Mouse (Mus musculus) embryonic facial prominence, embryonic 13.5 days (tissue): ENCODE measurements around the gene Ifi204. TPM values are rescaled to one million over a fixed set of nuclear protein-coding genes. Genes with fewer than 3 reads are reported as not detected.
"Not testable (repeated sequence)": the region's sequence is repeated elsewhere in the genome, so short reads cannot be mapped to it uniquely, and the experiment has no call there.

Source experiments
- ATAC-seq: fragments of 200-750 bp; cut with Nextera tagmentation; 2 replicates; pipeline ENCODE4 v1.8.0; 2017; ENCODE audit warnings: low read depth; ENCODE audit not compliant: insufficient number of reproducible peaks, insufficient read depth, low FRiP score, low TSS enrichment
- H3K27ac ChIP-seq: fragments of 300-500 bp; sonication (generic); 2 replicates; pipeline ENCODE4 v1.5.1; 2015; ENCODE audit warnings: moderate library complexity, mild to moderate bottlenecking, inconsistent platforms
- H3K27me3 ChIP-seq: fragments of 300-500 bp; sonication (generic); 2 replicates; pipeline ENCODE4 v1.6.1; 2015; ENCODE audit warnings: mild to moderate bottlenecking, inconsistent platforms
- H3K36me3 ChIP-seq: fragments of 300-500 bp; sonication (generic); 2 replicates; pipeline ENCODE4 v1.6.1; 2015; ENCODE audit warnings: mild to moderate bottlenecking, inconsistent platforms
- H3K4me1 ChIP-seq: fragments of 300-500 bp; sonication (generic); 2 replicates; pipeline ENCODE4 v1.6.1; 2015; ENCODE audit warnings: inconsistent platforms
- H3K4me2 ChIP-seq: fragments of 300-500 bp; sonication (generic); 2 replicates; pipeline ENCODE4 v1.6.1; 2015; ENCODE audit warnings: moderate library complexity, mild to moderate bottlenecking, inconsistent platforms
- H3K4me3 ChIP-seq: fragments of 300-500 bp; sonication (generic); 2 replicates; pipeline ENCODE4 v1.5.1; 2015; ENCODE audit warnings: mild to moderate bottlenecking, inconsistent platforms
- H3K9ac ChIP-seq: fragments of 300-500 bp; sonication (generic); 2 replicates; pipeline ENCODE4 v1.6.1; 2015; ENCODE audit warnings: mild to moderate bottlenecking, inconsistent platforms
- H3K9me3 ChIP-seq: fragments of 300-500 bp; sonication (generic); 2 replicates; pipeline ENCODE4 v1.6.1; 2016; ENCODE audit warnings: inconsistent platforms
- WGBS: fragments of 180-500 bp; shearing (Covaris S2); methylation state at CpG from one replicate; pipeline ENCODE4 v1.1.7; 2015; ENCODE audit warnings: mixed read lengths; 5-methylcytosine and 5-hydroxymethylcytosine counted together
- polyA plus RNA-seq: library from polyadenylated mRNA; unstranded; fragments of >200 nt; fragmentation: Nextera tagmentation; extraction: Ambion mirVana; gene quantifications from 2 replicates; pipeline ENCODE4 v1.2.1, GENCODE M21; 2015

The Ifi204 gene
- 1.1 and 1.7 TPM in 2 replicates for polyA plus RNA-seq

DNA sequence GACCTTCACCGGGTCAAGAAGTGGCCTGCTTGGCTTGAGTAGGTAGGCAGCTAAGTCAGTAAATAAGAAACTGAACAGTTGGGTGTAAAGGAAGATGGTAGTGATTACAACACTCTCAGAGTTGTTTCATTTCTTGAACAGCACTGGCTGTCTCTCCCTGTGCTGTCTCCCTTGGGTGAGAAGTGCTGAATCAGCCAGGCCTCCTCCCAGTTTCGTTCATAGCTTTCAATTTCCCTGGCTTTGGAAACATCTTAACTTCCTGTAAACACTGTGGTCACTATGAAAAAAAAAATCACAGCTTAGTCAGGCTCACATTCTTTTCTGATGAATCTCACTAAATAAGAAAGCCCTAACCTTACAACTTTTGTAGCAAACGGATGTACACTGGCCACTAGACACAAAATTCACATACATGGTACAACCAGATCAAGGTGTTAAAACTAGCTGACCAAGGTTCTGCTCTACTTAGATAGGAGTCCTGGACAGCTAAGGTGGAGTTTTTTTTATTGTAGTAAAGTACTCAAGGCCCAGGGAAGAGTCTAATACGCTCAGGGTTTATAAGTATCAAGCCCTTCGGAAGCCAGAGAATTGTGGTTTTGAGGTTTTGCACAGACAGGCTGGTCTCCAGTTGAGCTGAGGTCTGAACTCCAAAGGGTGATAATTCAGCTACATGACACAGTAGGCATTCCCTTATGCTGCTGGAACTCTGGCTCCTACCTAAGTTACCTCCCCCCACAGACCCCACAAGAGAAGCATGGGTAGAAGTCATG is at the start of gene Ifi204:
Ifi204 (minus strand) TSS at position 96 of the 770 bp plus-strand sequence.
- not testable (repeated sequence) for H3K4me2 ChIP-seq, H3K27me3 ChIP-seq, H3K9me3 ChIP-seq, H3K9ac ChIP-seq, H3K36me3 ChIP-seq, H3K4me1 ChIP-seq, H3K27ac ChIP-seq, H3K4me3 ChIP-seq, ATAC-seq
- WGBS: 76% methylated on average over 5 of the region's 5 CpGs

DNA sequence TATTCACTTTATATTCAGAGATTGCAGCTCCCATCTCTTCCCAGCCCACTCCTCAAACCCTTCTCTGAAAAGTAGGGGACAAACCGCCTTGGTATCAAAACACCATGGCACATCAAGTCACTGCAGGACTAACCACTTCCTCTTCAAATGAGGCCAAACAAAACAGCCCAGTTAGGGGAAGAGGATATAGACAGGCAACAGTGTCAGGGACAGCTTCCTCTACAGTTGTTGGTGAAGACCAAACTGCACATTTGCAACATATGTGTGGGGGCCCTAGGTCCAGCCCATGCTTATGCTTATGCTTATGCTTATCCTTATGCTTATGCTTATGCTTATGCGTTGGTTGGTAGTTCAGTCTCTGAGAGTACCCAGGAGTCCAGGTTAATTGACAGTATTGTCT is 42.6 kb upstream of the Ifi204 start:
- H3K36me3 ChIP-seq, H3K9me3 ChIP-seq, H3K27me3 ChIP-seq, H3K4me3 ChIP-seq, H3K9ac ChIP-seq, H3K27ac ChIP-seq, H3K4me1 ChIP-seq, ATAC-seq, H3K4me2 ChIP-seq: not testable (repeated sequence)
- 82% methylated on average over 2 of the region's 2 CpGs for WGBS

DNA sequence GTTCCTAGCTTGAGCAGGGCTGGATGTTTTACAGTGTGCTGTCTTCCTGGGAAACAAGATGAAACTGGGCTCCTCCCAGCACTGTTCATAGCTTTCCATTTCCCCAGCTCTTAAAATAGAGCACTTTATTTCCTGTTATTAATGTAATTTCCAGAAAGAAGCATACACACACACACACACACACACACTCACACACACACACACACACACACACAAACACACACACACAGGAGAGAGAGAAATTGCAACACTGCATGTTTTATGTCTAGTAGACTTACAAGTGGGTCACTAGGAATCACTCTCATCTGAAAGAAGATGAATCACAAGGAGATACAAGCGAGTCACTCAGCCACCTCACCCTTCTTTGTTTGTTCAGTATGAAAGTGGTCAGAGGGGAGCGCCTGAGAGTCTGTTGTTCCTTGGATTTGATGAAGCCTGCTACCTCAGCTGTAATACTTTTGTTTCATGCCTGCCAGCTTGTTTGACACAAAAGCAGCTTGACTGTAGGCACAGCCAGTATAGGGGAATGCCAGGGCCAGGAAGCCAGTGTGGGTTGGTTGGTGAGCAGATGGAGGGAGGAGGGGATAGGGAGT is 36.0 kb upstream of the Ifi204 start:
- not testable (repeated sequence) for H3K27ac ChIP-seq, H3K27me3 ChIP-seq, H3K4me3 ChIP-seq, ATAC-seq, H3K4me1 ChIP-seq, H3K9me3 ChIP-seq, H3K9ac ChIP-seq, H3K4me2 ChIP-seq, H3K36me3 ChIP-seq
- WGBS: 78% methylated on average over 2 of the region's 2 CpGs

DNA sequence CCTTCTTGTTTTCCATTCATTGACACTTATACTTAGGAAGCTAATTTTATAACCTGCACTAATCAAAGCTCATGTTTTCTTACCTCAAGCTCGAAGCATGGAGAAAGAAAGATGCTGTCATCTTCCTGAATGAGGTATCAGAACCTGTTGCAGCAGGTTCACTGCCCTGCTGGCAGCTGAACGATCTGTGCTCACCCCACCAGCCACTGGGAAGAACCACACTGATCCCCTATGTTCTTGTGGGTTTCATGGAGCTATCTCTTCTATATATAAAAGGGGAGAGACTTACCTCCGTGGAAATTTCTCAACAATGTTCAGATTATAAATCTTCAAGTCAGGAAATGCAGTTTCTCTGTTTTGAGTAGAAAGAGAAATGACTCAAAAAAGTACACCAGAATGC is 35.5 kb upstream of the Ifi204 start:
- not testable (repeated sequence) for H3K36me3 ChIP-seq, H3K27ac ChIP-seq, H3K4me1 ChIP-seq, ATAC-seq, H3K9ac ChIP-seq, H3K27me3 ChIP-seq, H3K4me2 ChIP-seq, H3K4me3 ChIP-seq, H3K9me3 ChIP-seq
- 68% methylated on average over 3 of the region's 3 CpGs for WGBS

DNA sequence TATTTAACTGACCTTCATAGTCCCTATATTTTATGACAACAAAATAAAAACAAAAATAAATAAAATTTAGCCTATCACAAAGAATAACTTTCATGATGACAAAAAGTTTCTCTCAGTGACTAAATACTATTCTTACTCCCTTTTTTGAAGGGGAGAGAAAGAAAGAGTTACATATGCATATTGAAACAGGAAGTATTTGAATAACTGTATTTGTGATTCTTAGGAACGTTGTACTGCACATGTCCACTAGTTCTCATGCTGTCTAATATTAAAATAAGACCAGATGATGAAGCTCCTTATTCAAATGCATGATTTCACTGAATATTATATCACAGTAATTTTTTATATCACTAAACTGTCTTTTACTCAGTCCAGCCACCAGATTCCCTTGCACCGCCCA is 35.0 kb upstream of the Ifi204 start:
- 77% methylated on average over 2 of the region's 2 CpGs for WGBS
- not testable (repeated sequence) for H3K9ac ChIP-seq, H3K4me2 ChIP-seq, H3K9me3 ChIP-seq, H3K27ac ChIP-seq, H3K36me3 ChIP-seq, H3K4me1 ChIP-seq, ATAC-seq, H3K27me3 ChIP-seq, H3K4me3 ChIP-seq

DNA sequence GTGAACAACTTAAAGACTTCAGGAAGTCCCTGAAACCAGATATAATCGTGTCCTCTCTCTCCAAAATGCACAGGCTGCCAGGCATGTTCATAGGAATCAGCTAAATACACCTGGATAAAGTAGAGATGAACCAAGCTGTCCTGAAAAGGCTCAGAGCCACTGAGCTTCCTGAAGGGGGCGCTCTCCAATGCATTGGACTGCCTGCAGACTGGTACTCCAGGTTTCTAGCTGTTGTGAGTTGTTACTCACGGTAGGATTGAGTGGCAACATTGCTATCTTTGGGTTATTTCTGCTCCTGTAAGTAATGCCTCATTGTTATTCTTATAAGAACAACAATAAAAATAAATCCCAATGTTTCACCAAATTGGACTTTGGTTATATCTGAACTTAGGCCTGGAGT is 6.7 kb upstream of the Ifi204 start:
- H3K27ac ChIP-seq, ATAC-seq, H3K4me3 ChIP-seq, H3K9me3 ChIP-seq, H3K4me2 ChIP-seq, H3K36me3 ChIP-seq, H3K4me1 ChIP-seq, H3K9ac ChIP-seq, H3K27me3 ChIP-seq: not testable (repeated sequence)
- 44% methylated on average over 3 of the region's 3 CpGs for WGBS

DNA sequence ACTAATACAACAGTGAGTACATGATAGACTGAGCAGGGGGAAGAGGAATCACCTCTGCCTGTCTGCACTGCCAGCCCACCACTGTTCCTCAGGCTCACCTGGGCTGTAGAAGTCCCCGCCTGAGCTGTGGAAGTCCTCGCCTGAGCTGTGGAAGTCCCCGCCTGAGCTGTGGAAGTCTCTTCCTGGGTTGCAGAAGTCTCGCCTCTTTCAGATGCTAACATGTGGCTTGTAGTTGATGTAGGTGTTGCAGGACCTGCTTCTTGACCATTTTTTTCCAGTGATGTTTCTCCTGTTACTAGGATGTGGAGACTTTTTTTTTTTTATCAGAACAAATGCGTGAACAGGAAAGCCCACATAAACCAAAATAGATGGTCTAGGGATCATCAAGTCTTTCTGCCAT is 6.7 kb downstream of the Ifi204 start:
- H3K4me1 ChIP-seq, H3K9ac ChIP-seq, H3K9me3 ChIP-seq, H3K36me3 ChIP-seq, H3K4me2 ChIP-seq, ATAC-seq, H3K4me3 ChIP-seq, H3K27ac ChIP-seq, H3K27me3 ChIP-seq: not testable (repeated sequence)
- WGBS: 85% methylated on average over 5 of the region's 5 CpGs

DNA sequence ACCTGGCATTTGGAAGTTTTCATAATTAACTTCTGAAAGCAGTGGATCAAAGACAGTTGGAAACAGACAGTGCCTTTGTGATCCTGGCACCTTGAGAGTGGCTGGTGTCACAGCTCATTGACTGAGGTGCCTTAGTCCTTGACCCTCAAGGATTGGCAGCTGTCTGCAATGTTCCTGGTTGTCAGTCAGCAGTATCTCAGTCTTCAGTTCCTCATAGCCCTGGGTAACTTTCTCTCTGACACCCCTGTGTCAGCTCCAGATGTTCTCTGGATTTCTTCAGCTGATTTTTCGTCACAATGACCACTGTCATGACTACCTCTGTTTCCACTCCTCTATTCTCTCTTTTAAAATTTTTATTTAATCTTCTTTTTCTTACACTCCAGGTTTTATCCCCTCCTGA is 24.5 kb downstream of the Ifi204 start:
- no peak for ATAC-seq
- Histone ChIP-seq H3K9ac (no peak overlapping the region), H3K36me3 (no peaks in the 10 kb centered on the region), H3K27ac (no peak overlapping the region), H3K27me3 (no peaks in the 10 kb centered on the region), H3K4me3 (no peak overlapping the region), H3K4me1 (no peaks in the 10 kb centered on the region), H3K4me2 (no peak overlapping the region), H3K9me3 (no peaks in the 10 kb centered on the region)
- 64% methylated on average over 1 of the region's 1 CpGs for WGBS

DNA sequence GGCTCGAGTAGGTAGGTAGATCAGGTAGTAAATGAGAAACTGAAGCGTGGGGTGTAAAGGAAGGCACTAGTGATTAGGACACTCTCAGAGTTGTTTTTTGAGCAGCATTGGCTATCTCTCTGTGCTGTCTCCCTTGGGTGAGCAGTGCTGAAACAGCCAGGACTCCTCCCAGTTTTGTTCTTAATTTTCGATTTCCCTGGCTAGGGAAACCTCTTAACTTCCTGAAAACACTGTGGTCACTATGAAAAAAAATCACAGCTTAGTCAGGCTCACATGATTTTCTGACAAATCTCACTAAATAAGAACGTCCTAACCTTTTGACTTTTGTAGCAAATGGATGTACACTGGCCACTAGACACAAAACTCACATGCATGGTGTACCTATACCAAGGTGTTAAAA is 25.1 kb downstream of the Ifi204 start, which contains the start of gene Ifi207:
Ifi207 (minus strand) TSS at position 92 of the 400 bp plus-strand sequence.
- no peak within 1 kb of the TSS for H3K4me2 ChIP-seq
- 66% methylated on average over 4 of the region's 4 CpGs for WGBS
- H3K36me3 ChIP-seq: no peaks in the 10 kb centered on the region
- H3K27ac ChIP-seq: no peak within 1 kb of the TSS
- H3K4me3 ChIP-seq: no peak within 1 kb of the TSS
- no peak for ATAC-seq
- no peaks in the 10 kb centered on the region for H3K9me3 ChIP-seq
- H3K27me3 ChIP-seq: no peaks in the 10 kb centered on the region
- H3K9ac ChIP-seq: no peak within 1 kb of the TSS
- no peaks in the 10 kb centered on the region for H3K4me1 ChIP-seq

DNA sequence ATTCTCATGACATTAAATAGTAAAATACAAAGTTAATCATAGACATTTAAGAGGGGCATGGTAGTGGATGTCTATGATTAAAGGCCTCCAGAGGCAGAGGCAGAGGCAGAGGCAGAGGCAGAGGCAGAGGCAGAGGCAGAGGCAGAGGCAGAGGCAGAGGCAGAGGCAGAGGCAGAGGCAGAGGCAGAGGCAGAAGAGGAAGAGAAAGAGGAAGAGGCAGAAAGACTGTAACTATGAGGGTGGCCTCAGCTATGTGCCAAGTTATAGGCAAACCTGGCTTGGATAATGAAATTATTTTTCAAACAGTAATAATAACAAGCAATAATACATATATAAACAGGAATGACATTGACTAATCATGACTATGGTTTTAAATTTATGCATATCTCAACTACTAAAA is 26.2 kb downstream of the Ifi204 start:
- H3K36me3 ChIP-seq: no peaks in the 10 kb centered on the region
- H3K27ac ChIP-seq: no peak overlapping the region
- H3K27me3 ChIP-seq: no peaks in the 10 kb centered on the region
- no peaks in the 10 kb centered on the region for H3K9me3 ChIP-seq
- H3K4me2 ChIP-seq: no peak overlapping the region
- no peaks in the 10 kb centered on the region for H3K4me1 ChIP-seq
- H3K9ac ChIP-seq: no peak overlapping the region
- no peak for ATAC-seq
- H3K4me3 ChIP-seq: no peak overlapping the region

DNA sequence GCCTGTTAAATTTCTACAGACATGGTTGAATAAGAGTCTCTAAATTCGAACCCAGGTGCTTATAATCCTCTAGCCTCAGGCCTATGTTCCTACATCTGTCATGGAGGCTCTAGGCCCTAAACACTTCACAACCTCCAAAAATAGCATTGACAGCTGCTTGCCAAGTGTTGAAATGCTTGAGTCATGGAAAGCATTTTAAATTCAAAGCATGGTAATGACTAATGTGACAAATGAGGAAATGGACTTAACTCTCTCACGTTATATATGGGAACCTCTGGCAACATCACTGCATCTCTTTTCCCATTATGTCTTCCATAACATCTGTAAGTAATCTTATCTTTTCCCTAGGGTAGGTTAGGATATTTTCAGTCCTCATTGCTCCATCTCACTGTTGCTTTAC is 29.8 kb downstream of the Ifi204 start:
- no peaks in the 10 kb centered on the region for H3K27me3 ChIP-seq
- no peak overlapping the region for H3K9ac ChIP-seq
- H3K4me1 ChIP-seq: no peaks in the 10 kb centered on the region
- no peak for ATAC-seq
- H3K9me3 ChIP-seq: no peaks in the 10 kb centered on the region
- no peak overlapping the region for H3K27ac ChIP-seq
- H3K36me3 ChIP-seq: no peaks in the 10 kb centered on the region
- H3K4me2 ChIP-seq: no peak overlapping the region
- no peak overlapping the region for H3K4me3 ChIP-seq
- WGBS: 56% methylated on average over 2 of the region's 2 CpGs

DNA sequence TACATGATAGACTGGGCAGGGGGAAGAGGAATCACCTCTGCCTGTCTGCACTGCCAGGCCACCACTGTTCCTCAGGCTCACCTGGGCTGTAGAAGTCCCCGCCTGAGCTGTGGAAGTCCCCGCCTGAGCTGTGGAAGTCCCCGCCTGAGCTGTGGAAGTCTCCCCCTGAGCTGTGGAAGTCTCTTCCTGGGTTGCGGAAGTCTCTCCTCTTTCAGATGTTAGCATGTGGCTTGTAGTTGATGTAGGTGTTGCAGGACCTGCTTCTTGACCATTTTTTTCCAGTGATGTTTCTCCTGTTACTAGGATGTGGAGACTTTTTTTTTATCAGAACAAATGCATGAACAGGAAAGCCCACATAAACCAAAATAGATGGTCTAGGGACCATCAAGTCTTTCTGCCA is 31.7 kb downstream of the Ifi204 start:
- WGBS: 82% methylated on average over 4 of the region's 4 CpGs
- H3K27ac ChIP-seq, H3K36me3 ChIP-seq, H3K4me1 ChIP-seq, ATAC-seq, H3K9ac ChIP-seq, H3K27me3 ChIP-seq, H3K4me2 ChIP-seq, H3K9me3 ChIP-seq, H3K4me3 ChIP-seq: not testable (repeated sequence)
